Mouse (Mus musculus) cerebellum, adult (tissue): ENCODE measurements around the gene Clnk.
A peak's percentile ranks its signal among the peaks of the same experiment; 100 is the strongest.

Experiments used
- ATAC-seq: cut with Nextera tagmentation; 2 replicates; pipeline ENCODE4 v1.9.2; 2017; ENCODE audit warnings: mild to moderate bottlenecking, moderate library complexity, mixed read lengths; ENCODE audit not compliant: insufficient number of reproducible peaks, low FRiP score, low TSS enrichment

Clnk gene

GRCm38 (mm10) chr5:38780631-38781030 is 96.0 kb downstream of the Clnk start:
- ATAC-seq: no peak

- no peak for ATAC-seq
Observed at GRCm38 (mm10) chr5:38780045-38780444, 96.6 kb downstream of the Clnk start.

GRCm38 (mm10) chr5:38775500-38775899 is 101.1 kb downstream of the Clnk start:
- ATAC-seq: no peak

GRCm38 (mm10) chr5:38754950-38755349 is 121.7 kb downstream of the Clnk start:
- ATAC-seq: peak; percentile 56; the same call in 1 of the 2 replicates

- no peak for ATAC-seq
Observed at GRCm38 (mm10) chr5:38752749-38753148, 123.9 kb downstream of the Clnk start.

GRCm38 (mm10) chr5:38708940-38709581 is 167.6 kb downstream of the Clnk start:
- peak; percentile 55; the same call in 1 of the 2 replicates for ATAC-seq

- ATAC-seq: no peak
Observed at GRCm38 (mm10) chr5:38707364-38708075, 169.1 kb downstream of the Clnk start.

GRCm38 (mm10) chr5:38702941-38703340 is 173.7 kb downstream of the Clnk start:
- ATAC-seq: no peak

- ATAC-seq: no peak
Observed at GRCm38 (mm10) chr5:38702091-38702490, 174.5 kb downstream of the Clnk start.

- ATAC-seq: no peak
Observed at GRCm38 (mm10) chr5:38698466-38698865, 178.1 kb downstream of the Clnk start.

- ATAC-seq: no peak
Observed at GRCm38 (mm10) chr5:38698046-38698445, 178.6 kb downstream of the Clnk start.

GRCm38 (mm10) chr5:38696616-38697375 is 179.8 kb downstream of the Clnk start:
- ATAC-seq: no peak

GRCm38 (mm10) chr5:38692859-38693258 is 183.8 kb downstream of the Clnk start:
- ATAC-seq: no peak

- no peak for ATAC-seq
Observed at GRCm38 (mm10) chr5:38689186-38689585, 187.4 kb downstream of the Clnk start.

GRCm38 (mm10) chr5:38687694-38688093 is 188.9 kb downstream of the Clnk start:
- ATAC-seq: no peak

GRCm38 (mm10) chr5:38684164-38684911 is 192.3 kb downstream of the Clnk start, which contains the start of gene Zfp518b:
Gene Zfp518b (minus strand): TSS chr5:38684826.
- peak; percentile 77 for ATAC-seq

GRCm38 (mm10) chr5:38658836-38659235 is 217.8 kb downstream of the Clnk start:
- no peak for ATAC-seq
